Mouse (Mus musculus): ENCODE results near the gene Acta2.

Gene Acta2

GRCm38 (mm10) chr19:34270106-34270726, 14.8 kb upstream of the Acta2 start:
- DNase-seq (ENCODE audit: low read depth) = no peak

DNA sequence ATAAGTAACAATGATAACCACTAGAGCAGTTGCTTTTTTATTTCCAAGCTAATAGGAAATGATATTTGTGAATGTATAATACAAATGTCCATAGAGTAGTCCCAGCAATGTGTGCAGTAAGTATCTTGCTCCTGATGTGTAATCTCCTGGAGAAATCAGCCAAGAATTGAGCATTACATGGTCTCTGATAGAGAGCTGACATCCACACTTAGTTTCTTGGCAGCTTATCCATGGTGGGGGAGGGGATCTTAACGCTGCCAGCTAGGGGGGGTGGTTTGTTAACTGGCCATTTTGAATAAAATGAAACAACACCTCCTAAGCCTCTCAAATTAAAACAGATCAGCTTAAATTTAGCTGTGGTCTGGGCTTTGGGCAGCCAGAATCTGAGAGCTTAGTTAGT, 13.6 kb upstream of the Acta2 start:
- DNase-seq (ENCODE audit: low read depth) = no peak

DNA sequence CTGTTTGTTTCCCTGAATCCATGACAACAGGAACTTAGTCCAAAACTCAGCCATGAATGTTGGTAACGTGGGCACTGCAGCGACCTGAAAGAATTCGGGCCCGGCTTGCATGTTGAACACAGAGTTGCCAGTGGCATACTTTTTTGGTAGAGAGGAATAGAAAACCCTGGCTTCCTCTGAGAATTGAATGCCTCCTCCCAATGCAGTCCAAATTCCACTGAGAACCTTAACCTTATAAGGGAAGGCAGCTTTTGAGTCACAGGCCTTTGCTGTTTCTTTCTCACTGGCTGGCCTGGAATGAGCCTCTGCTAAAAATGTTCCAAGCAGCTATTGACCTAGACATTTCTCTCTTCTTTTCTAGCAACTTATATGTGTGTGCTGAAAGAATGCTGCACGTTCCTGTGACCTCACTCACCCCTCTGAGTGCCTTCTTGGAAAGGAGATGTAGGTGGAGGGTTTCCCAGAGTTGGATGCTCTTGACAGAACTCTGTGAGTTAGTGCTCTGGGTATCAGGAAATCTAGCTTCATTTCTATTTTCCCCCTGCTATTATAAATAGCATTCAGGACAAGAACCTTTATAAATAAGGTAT, 10.3 kb upstream of the Acta2 start:
- no peak for DNase-seq (ENCODE audit: low read depth)

DNA sequence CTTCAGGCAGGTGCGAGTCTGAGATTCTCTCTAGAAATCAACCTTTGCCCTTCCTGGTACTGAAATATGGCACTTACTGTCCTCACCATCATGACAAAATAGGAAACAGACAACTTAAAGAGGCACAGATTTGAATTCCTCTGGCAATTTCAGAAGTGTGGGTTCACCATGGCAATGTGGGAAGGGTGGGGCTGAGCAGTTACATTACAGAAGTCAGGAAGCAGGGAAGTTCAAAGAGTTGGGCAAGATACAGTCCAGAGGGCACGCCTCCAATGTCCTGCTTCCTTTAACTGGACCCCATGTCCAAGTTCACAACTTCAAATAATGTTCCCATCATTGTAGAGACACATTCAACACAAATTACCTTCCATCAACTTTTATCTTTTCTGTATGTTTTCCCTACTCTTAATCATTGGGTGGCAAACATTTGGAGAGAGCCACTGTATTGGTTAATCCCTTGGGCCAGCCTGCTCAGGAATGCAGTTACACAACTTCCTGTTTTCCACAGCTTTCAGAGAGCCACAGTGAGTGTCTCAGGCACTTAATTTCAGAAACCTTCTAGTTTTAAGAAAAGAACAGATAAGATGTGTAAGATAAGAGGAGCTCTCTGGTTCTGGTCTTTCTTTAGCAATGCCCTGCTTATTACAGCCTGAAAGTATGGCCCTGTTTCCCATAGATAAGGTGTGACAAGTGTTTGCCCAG, 7.0 kb upstream of the Acta2 start:
- no peak for DNase-seq (ENCODE audit: low read depth)

DNA sequence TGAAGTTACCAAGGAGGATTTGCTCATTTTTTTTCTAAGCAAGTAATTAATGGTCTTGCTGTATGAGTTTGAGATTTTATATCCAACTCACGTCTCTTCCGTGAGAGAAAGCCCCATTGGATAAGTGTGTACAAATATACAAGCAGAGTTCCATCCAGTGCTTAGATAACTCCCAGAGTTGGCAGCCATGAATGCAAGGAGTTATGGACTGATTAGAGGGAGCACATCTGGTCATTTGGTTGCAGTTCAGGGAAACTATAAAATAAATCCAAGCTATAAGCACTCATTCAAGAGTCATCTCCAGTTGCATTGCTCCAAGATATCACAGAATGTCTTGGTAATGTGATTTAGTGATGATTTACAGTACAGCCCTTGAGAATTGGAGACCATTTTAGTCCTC, 1.5 kb upstream of the Acta2 start:
- DNase-seq (ENCODE audit: low read depth) = no peak

GRCm38 (mm10) chr19:34256149-34256548, 759 bp upstream of the Acta2 start:
- no peak for DNase-seq (ENCODE audit: low read depth)

DNA sequence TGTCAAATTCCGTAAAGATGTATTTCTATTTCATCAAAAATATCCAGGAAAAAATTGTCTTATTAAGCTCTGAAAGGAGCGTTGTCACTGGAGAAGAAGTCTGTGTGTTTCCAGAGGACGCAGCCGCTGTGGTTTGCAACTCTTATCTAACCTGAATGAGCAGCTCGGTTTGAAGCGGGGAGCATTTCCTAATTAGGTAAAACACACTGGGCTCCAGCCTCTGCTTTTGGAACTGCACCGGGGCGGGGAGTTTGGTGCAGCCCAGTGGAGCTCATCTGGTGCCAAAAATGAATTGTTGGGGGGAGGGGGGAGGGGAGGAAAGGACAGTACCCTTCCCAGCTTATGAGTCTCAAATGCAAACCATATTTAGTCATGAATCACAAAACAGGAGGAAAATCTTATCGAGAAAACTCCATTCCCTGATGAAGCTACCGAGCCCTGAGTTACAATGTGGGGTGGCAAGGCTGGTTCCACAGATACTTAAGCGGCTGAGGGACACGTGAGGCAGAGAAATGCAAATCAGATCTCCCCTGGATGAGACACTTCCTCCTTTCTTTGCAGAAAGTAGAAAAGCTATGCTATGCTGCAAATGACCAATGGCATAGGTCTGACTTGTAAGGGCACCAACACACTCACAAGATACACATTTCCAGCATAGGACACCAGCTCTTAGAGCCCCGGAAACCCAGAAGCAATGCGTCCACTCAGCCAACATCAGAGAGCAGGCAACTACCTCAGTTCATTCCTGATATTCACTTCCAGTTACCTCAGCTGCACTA, 1.1 kb downstream of the Acta2 start:
- peak; percentile 43 for DNase-seq (ENCODE audit: low read depth)

GRCm38 (mm10) chr19:34252450-34252849, 2.9 kb downstream of the Acta2 start:
- DNase-seq (ENCODE audit: low read depth) = no peak

GRCm38 (mm10) chr19:34251900-34252299, 3.5 kb downstream of the Acta2 start:
- DNase-seq (ENCODE audit: low read depth) = no peak

- DNase-seq (ENCODE audit: low read depth) = no peak
These were observed 4.8 kb downstream of the Acta2 start for GRCm38 (mm10) chr19:34250621-34251020.

- DNase-seq (ENCODE audit: low read depth) = peak; percentile 42
These were observed 6.8 kb downstream of the Acta2 start for GRCm38 (mm10) chr19:34248558-34248957.

DNA sequence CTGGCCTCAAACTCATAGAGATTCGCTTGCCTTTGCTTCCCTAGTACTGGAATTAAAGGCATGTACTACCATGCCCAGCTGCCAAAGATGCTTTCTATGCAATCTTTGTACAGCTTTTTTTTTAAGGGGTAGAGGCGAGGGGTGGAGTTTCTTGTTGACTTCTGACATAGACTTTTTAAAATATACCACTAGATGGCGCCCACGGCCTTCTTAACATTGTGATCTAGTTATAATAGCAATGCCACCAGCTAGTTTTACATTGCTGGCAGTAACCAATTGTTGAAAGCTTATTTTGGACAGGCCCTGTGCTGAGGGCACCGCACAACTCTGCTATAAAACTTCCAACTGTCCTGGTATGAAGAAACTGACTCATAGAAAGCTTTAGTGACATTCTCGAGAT, 11.3 kb downstream of the Acta2 start:
- peak; percentile 93 for DNase-seq (ENCODE audit: low read depth)

- no peak for DNase-seq (ENCODE audit: low read depth)
These were observed 12.5 kb downstream of the Acta2 start for GRCm38 (mm10) chr19:34242925-34243324.

- DNase-seq (ENCODE audit: low read depth) = peak; percentile 73
These were observed 14.0 kb downstream of the Acta2 start for GRCm38 (mm10) chr19:34241247-34241915.

GRCm38 (mm10) chr19:34240273-34241039, 14.9 kb downstream of the Acta2 start:
- no peak for DNase-seq (ENCODE audit: low read depth)

DNA sequence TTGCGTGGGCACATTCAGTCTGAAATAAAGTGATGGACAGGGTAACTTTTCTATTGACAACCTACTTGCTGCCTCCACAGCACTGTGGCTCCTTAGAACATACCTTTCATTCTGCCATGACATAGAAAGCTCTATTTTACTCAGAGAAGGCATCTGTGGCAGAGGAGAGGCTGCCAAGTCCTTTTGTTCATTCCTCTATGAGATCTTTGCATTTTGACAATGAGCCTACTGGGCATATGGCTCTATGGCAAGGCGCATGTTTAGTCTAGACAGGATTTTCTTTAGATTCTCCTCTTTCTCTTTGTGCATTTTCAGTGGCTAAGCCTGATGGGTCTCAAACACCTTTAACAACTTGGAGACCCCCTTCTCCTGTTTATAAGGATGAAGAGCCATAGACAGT, 17.6 kb downstream of the Acta2 start:
- DNase-seq (ENCODE audit: low read depth) = no peak

GRCm38 (mm10) chr19:34236049-34236448, 19.3 kb downstream of the Acta2 start:
- no peak for DNase-seq (ENCODE audit: low read depth)

DNA sequence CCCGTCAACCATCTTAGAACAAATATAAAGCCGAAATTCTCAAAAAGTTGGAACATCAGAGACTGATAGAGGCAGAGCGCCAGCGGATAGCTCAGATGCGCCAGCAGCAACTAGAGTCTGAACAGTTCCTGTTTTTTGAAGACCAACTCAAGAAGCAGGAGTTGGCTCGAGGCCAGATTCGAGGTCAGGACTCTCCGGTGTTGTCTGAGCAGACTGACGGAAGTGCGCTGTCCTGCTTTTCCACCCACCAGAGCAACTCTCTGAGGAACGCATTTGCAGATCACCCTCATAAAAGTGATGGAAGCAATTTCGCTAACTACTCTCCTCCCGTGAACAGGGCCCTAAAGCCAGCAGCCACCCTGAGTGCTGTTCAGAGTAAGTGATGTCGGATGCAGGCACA, 21.4 kb downstream of the Acta2 start:
- DNase-seq (ENCODE audit: low read depth) = no peak

GRCm38 (mm10) chr19:34232326-34232725, 23.1 kb downstream of the Acta2 start:
- no peak for DNase-seq (ENCODE audit: low read depth)

GRCm38 (mm10) chr19:34231596-34231995, 23.8 kb downstream of the Acta2 start:
- no peak for DNase-seq (ENCODE audit: low read depth)

DNA sequence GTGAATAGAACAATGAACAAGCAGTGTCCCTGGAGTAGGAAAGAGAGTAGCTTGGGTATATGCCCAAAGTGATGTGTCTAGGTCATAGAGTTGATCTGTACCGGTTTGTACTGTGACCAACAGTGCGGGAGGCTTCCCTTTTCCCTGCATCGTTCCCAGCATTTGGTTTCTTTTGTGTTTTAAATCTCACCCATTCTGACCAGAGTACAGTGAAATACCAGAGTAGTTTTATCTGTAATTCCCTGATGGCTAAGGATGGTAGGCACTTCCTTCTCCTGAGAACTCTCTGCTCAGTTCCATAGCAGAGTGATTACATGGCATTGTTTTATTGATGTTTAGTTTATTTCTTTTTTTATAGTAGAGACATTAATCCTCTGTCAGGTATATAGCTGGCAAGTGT, 32.6 kb downstream of the Acta2 start:
- DNase-seq (ENCODE audit: low read depth) = no peak

Measured in induced T-regulatory cell, adult 2 months (primary cell).